In genomic region chr1:60813411-60813810, GRCm38 (mm10) we compare ENCODE assay signal across 24 mouse cellular contexts.
DNase-seq lines count a peak whose midpoint lies in the region; ATAC-seq and TF ChIP-seq lines count a peak whose summit lies in the region.
"Had no signal": no experiment of that assay in that cellular context is flagged by ENCODE, and none has a peak within 500 bp of the region (broad histone marks: within the 10 kb centered on the region; RNA-seq: fewer than 3 reads in every experiment).

No protein-coding gene starts in this region.

- TF ChIP-seq POLR2A in heart, adult 2 months (IDR thresholded peaks at IDR 0.05; ENCODE audit: insufficient read depth, low read depth, low read length) = no peak

- no peak overlapping the region for H3K9ac ChIP-seq in heart, adult 2 months (ENCODE audit: low read depth, low read length)
- H3K9ac ChIP-seq: forebrain, embryonic 13.5 days; heart, embryonic 12.5 days; heart, embryonic 15.5 days; hindbrain, embryonic 14.5 days had no signal

- H3K27me3 ChIP-seq in heart, adult 2 months (ENCODE audit: control insufficient read depth, insufficient read depth, low read length) = no peaks in the 10 kb centered on the region
- H3K27me3 ChIP-seq: forebrain, embryonic 13.5 days; heart, embryonic 12.5 days; heart, embryonic 15.5 days had no signal

- peaks cover 2% of the 10 kb centered on the region; the same call in 1 of the 2 replicates for H3K36me3 ChIP-seq in heart, adult 2 months (ENCODE audit: control insufficient read depth, insufficient read depth, low read length)
- H3K36me3 ChIP-seq: forebrain, embryonic 10.5 days; heart, embryonic 12.5 days; heart, embryonic 15.5 days had no signal

- no peak overlapping the region for H3K4me3 ChIP-seq in heart, adult 2 months
- no peak overlapping the region for H3K4me3 ChIP-seq in brown adipose tissue, adult 24 weeks (ENCODE audit: insufficient read depth, low read depth, low read length)
- H3K4me3 ChIP-seq: forebrain, embryonic 10.5 days; forebrain, embryonic 13.5 days; heart, embryonic 12.5 days; heart, embryonic 15.5 days had no signal

- DNase-seq in heart, adult 2 months = no peak
- DNase-seq in heart, postnatal 4 days = no peak
- no peak for DNase-seq in cerebellum, postnatal 14 days
- DNase-seq: adrenal gland, postnatal 10 days; adrenal gland, postnatal 36 days; cerebellum, adult 11-12 months; cerebellum, adult 8-10 months; cerebellum, postnatal 10 days; gastrocnemius, postnatal 14 days; heart, postnatal 10 days; heart, postnatal 36 days; kidney, adult 18-20 months had no signal

- WGBS in heart, adult 2 months = 81% methylated on average over 2 of the region's 2 CpGs

- peak; percentile 61 for ATAC-seq in CD4-positive, CD25-positive, alpha-beta regulatory T cell, adult 4 months
- ATAC-seq in cerebellum, adult (ENCODE audit: insufficient number of reproducible peaks, low FRiP score, low TSS enrichment) = no peak
- ATAC-seq: forebrain, embryonic 13.5 days; forebrain, embryonic 16.5 days; hindbrain, postnatal 0 days; inflammation-experienced regulatory T-cells, adult 6 months; intestine, embryonic 16.5 days had no signal

- intact Hi-C loops in heart, adult 2 months (cut with DNase I) = loop anchor here (5.0 kb wide), 3 partner anchors 36 to 331 kb away; no protein-coding TSS in a partner anchor

- no peak for TF ChIP-seq CTCF in heart, adult 2 months (IDR thresholded peaks at IDR 0.05)

- H3K4me1 ChIP-seq in heart, adult 2 months (ENCODE audit: control insufficient read depth, insufficient read depth, low read length) = peaks cover 2% of the 10 kb centered on the region; the same call in 1 of the 2 replicates
- peaks cover 2% of the 10 kb centered on the region; the same call in 1 of the 2 replicates for H3K4me1 ChIP-seq in brown adipose tissue, adult 24 weeks (ENCODE audit: control insufficient read depth, insufficient read depth, insufficient read length, low read length)
- H3K4me1 ChIP-seq: forebrain, embryonic 10.5 days; forebrain, embryonic 13.5 days had no signal

- peak overlapping the region; percentile 32; the same call in 1 of the 2 replicates for H3K27ac ChIP-seq in heart, adult 2 months
- H3K27ac ChIP-seq in brown adipose tissue, adult 24 weeks (replicated peaks; ENCODE audit: low read depth, low read length) = peak overlapping the region; percentile 61
- H3K27ac ChIP-seq: forebrain, embryonic 10.5 days; forebrain, embryonic 13.5 days; heart, embryonic 15.5 days; hindbrain, embryonic 14.5 days; hindbrain, postnatal 0 days had no signal

- no peaks in the 10 kb centered on the region for H3K79me2 ChIP-seq in heart, adult 2 months (replicated peaks; ENCODE audit: control insufficient read depth, insufficient read depth, low read length)

- no peak for TF ChIP-seq EP300 in heart, adult 2 months (IDR thresholded peaks at IDR 0.05; ENCODE audit: insufficient read depth, low read depth, low read length)
